Mouse (Mus musculus): ENCODE measurements around the gene Trpv5. TPM values are rescaled to one million over a fixed set of nuclear protein-coding genes. Genes with fewer than 3 reads are reported as not detected.
A peak's percentile ranks its signal among the peaks of the same experiment; 100 is the strongest.

Trpv5 gene
- polyA plus RNA-seq (2012; rRNA removed), result not detected in 2 replicates

GRCm38 (mm10) chr6:41680669-41681068, at the start of gene Trpv5:
TSS of gene Trpv5 (minus strand) at chr6:41680769.
- TF ChIP-seq CTCF (IDR thresholded peaks at IDR 0.05; ENCODE audit: extremely low read depth, insufficient read depth, low read length), result no peak
- no peak for TF ChIP-seq POLR2A (IDR thresholded peaks at IDR 0.05; ENCODE audit: extremely low read depth, insufficient read depth, low read length)
- H3K4me1 ChIP-seq (ENCODE audit: control insufficient read depth, insufficient read depth, low read length), result no peaks in the 10 kb centered on the region
- H3K4me3 ChIP-seq (ENCODE audit: insufficient read depth, low read length), result no peak within 1 kb of the TSS
- no peak within 1 kb of the TSS for H3K27ac ChIP-seq (ENCODE audit: insufficient read depth, low read length)

GRCm38 (mm10) chr6:41727989-41728609, 47.5 kb upstream of the Trpv5 start:
- no peak overlapping the region for H3K4me3 ChIP-seq (ENCODE audit: insufficient read depth, low read length)
- no peak for TF ChIP-seq POLR2A (IDR thresholded peaks at IDR 0.05; ENCODE audit: extremely low read depth, insufficient read depth, low read length)
- TF ChIP-seq CTCF (IDR thresholded peaks at IDR 0.05; ENCODE audit: extremely low read depth, insufficient read depth, low read length), result no peak
- no peak overlapping the region for H3K27ac ChIP-seq (ENCODE audit: insufficient read depth, low read length)
- no peaks in the 10 kb centered on the region for H3K4me1 ChIP-seq (ENCODE audit: control insufficient read depth, insufficient read depth, low read length)

GRCm38 (mm10) chr6:41721430-41721829, 40.9 kb upstream of the Trpv5 start:
- Histone ChIP-seq H3K4me3 (ENCODE audit: insufficient read depth, low read length) (no peak overlapping the region), H3K27ac (ENCODE audit: insufficient read depth, low read length) (no peak overlapping the region), H3K4me1 (ENCODE audit: control insufficient read depth, insufficient read depth, low read length) (no peaks in the 10 kb centered on the region)
- no peak for TF ChIP-seq POLR2A (IDR thresholded peaks at IDR 0.05; ENCODE audit: extremely low read depth, insufficient read depth, low read length)
- TF ChIP-seq CTCF (IDR thresholded peaks at IDR 0.05; ENCODE audit: extremely low read depth, insufficient read depth, low read length), result no peak

GRCm38 (mm10) chr6:41710281-41710680, 29.7 kb upstream of the Trpv5 start:
- Histone ChIP-seq H3K27ac (ENCODE audit: insufficient read depth, low read length) (no peak overlapping the region), H3K4me3 (ENCODE audit: insufficient read depth, low read length) (no peak overlapping the region), H3K4me1 (ENCODE audit: control insufficient read depth, insufficient read depth, low read length) (no peaks in the 10 kb centered on the region)
- TF ChIP-seq POLR2A (IDR thresholded peaks at IDR 0.05; ENCODE audit: extremely low read depth, insufficient read depth, low read length) (no peak), CTCF (IDR thresholded peaks at IDR 0.05; ENCODE audit: extremely low read depth, insufficient read depth, low read length) (no peak)

- H3K4me1 ChIP-seq (ENCODE audit: control insufficient read depth, insufficient read depth, low read length), result no peaks in the 10 kb centered on the region
- H3K27ac ChIP-seq (ENCODE audit: insufficient read depth, low read length), result no peak overlapping the region
- no peak overlapping the region for H3K4me3 ChIP-seq (ENCODE audit: insufficient read depth, low read length)
- TF ChIP-seq CTCF (IDR thresholded peaks at IDR 0.05; ENCODE audit: extremely low read depth, insufficient read depth, low read length), result no peak
- no peak for TF ChIP-seq POLR2A (IDR thresholded peaks at IDR 0.05; ENCODE audit: extremely low read depth, insufficient read depth, low read length)
Observed at GRCm38 (mm10) chr6:41706275-41706674, 25.7 kb upstream of the Trpv5 start.

- Histone ChIP-seq H3K4me3 (ENCODE audit: insufficient read depth, low read length) (no peak within 1 kb of the TSS), H3K4me1 (ENCODE audit: control insufficient read depth, insufficient read depth, low read length) (no peaks in the 10 kb centered on the region), H3K27ac (ENCODE audit: insufficient read depth, low read length) (no peak within 1 kb of the TSS)
- TF ChIP-seq CTCF (IDR thresholded peaks at IDR 0.05; ENCODE audit: extremely low read depth, insufficient read depth, low read length), result no peak
- TF ChIP-seq POLR2A (IDR thresholded peaks at IDR 0.05; ENCODE audit: extremely low read depth, insufficient read depth, low read length), result no peak
Observed at GRCm38 (mm10) chr6:41704123-41704522, 23.6 kb upstream of the Trpv5 start, which contains the start of gene Kel. TSS of gene Kel (minus strand) at chr6:41704339.

GRCm38 (mm10) chr6:41702928-41703327, 22.4 kb upstream of the Trpv5 start:
- no peak overlapping the region for H3K4me3 ChIP-seq (ENCODE audit: insufficient read depth, low read length)
- no peak for TF ChIP-seq POLR2A (IDR thresholded peaks at IDR 0.05; ENCODE audit: extremely low read depth, insufficient read depth, low read length)
- TF ChIP-seq CTCF (IDR thresholded peaks at IDR 0.05; ENCODE audit: extremely low read depth, insufficient read depth, low read length), result 0 out of 2 replicates have a peak, but pooled peaks have one; percentile 4

GRCm38 (mm10) chr6:41701245-41701644, 20.7 kb upstream of the Trpv5 start:
- no peak overlapping the region for H3K4me3 ChIP-seq (ENCODE audit: insufficient read depth, low read length)
- H3K27ac ChIP-seq (ENCODE audit: insufficient read depth, low read length), result no peak overlapping the region
- no peaks in the 10 kb centered on the region for H3K4me1 ChIP-seq (ENCODE audit: control insufficient read depth, insufficient read depth, low read length)
- TF ChIP-seq CTCF (IDR thresholded peaks at IDR 0.05; ENCODE audit: extremely low read depth, insufficient read depth, low read length) (no peak), POLR2A (IDR thresholded peaks at IDR 0.05; ENCODE audit: extremely low read depth, insufficient read depth, low read length) (no peak)

More at GRCm38 (mm10) chr6:41702928-41703327, 22.4 kb upstream of the Trpv5 start:
- Histone ChIP-seq H3K27ac (ENCODE audit: insufficient read depth, low read length) (no peak overlapping the region), H3K4me1 (ENCODE audit: control insufficient read depth, insufficient read depth, low read length) (no peaks in the 10 kb centered on the region)

- TF ChIP-seq POLR2A (IDR thresholded peaks at IDR 0.05; ENCODE audit: extremely low read depth, insufficient read depth, low read length) (no peak), CTCF (IDR thresholded peaks at IDR 0.05; ENCODE audit: extremely low read depth, insufficient read depth, low read length) (no peak)
- no peak overlapping the region for H3K4me3 ChIP-seq (ENCODE audit: insufficient read depth, low read length)
Observed at GRCm38 (mm10) chr6:41694407-41694806, 13.8 kb upstream of the Trpv5 start.

GRCm38 (mm10) chr6:41692200-41692599, 11.6 kb upstream of the Trpv5 start:
- TF ChIP-seq CTCF (IDR thresholded peaks at IDR 0.05; ENCODE audit: extremely low read depth, insufficient read depth, low read length) (no peak), POLR2A (IDR thresholded peaks at IDR 0.05; ENCODE audit: extremely low read depth, insufficient read depth, low read length) (no peak)
- H3K27ac ChIP-seq (ENCODE audit: insufficient read depth, low read length), result no peak overlapping the region
- H3K4me3 ChIP-seq (ENCODE audit: insufficient read depth, low read length), result no peak overlapping the region
- no peaks in the 10 kb centered on the region for H3K4me1 ChIP-seq (ENCODE audit: control insufficient read depth, insufficient read depth, low read length)

More at GRCm38 (mm10) chr6:41694407-41694806, 13.8 kb upstream of the Trpv5 start:
- H3K27ac ChIP-seq (ENCODE audit: insufficient read depth, low read length), result no peak overlapping the region
- H3K4me1 ChIP-seq (ENCODE audit: control insufficient read depth, insufficient read depth, low read length), result no peaks in the 10 kb centered on the region

Measured in cortical plate, adult 2 months (tissue).